In genomic region chr19:42316998-42317397, GRCm38 (mm10) we compare ENCODE assay signal across 11 mouse cellular contexts.
DNase-seq lines count a peak whose midpoint lies in the region; ATAC-seq and TF ChIP-seq lines count a peak whose summit lies in the region.
"Had no signal": no experiment of that assay in that cellular context is flagged by ENCODE, and none has a peak within 500 bp of the region (broad histone marks: within the 10 kb centered on the region; RNA-seq: fewer than 3 reads in every experiment).

No protein-coding gene starts in this region.

- no peak overlapping the region for H3K4me2 ChIP-seq in lung, embryonic 16.5 days (ENCODE audit: low read depth, low read length)

- H3K4me1 ChIP-seq in lung, embryonic 16.5 days (replicated peaks; ENCODE audit: control insufficient read depth, insufficient read depth, low read length), result peaks cover 10% of the 10 kb centered on the region; the same call in 1 of the 2 replicates
- no peaks in the 10 kb centered on the region for H3K4me1 ChIP-seq in lung, adult 2 months (ENCODE audit: control insufficient read depth, insufficient read depth, low read length)

- H3K36me3 ChIP-seq in lung, embryonic 16.5 days (ENCODE audit: control insufficient read depth, insufficient read depth, low read length), result no peaks in the 10 kb centered on the region
- H3K36me3 ChIP-seq: G1E had no signal

- no peak overlapping the region for H3K4me3 ChIP-seq in lung, embryonic 16.5 days (ENCODE audit: low read length)
- H3K4me3 ChIP-seq in lung, adult 2 months (replicated peaks; ENCODE audit: extremely low read depth, low read depth, low read length), result no peak overlapping the region

- TF ChIP-seq CTCF in lung, adult 2 months (IDR thresholded peaks at IDR 0.05; ENCODE audit: insufficient read depth, low read length), result no peak

- TF ChIP-seq POLR2A in lung, adult 2 months (IDR thresholded peaks at IDR 0.05; ENCODE audit: borderline replicate concordance, extremely low read depth, low read depth, low read length), result no peak

- peaks cover 2% of the 10 kb centered on the region; the same call in 1 of the 2 replicates for H3K27me3 ChIP-seq in lung, embryonic 16.5 days (ENCODE audit: control insufficient read depth, insufficient read depth, low read depth, low read length)

- intact Hi-C loops in left cerebral cortex, postnatal 4 days (cut with DNase I), result loop anchor here (5.0 to 10.0 kb wide), 3 partner anchors 115 to 1078 kb away; partner anchors contain the start of genes Crtac1 and Hps1
- intact Hi-C loops in heart, postnatal 25 days (cut with DNase I), result loop anchor here (2.0 to 5.0 kb wide), 2 partner anchors 125 to 338 kb away; no protein-coding TSS in a partner anchor

- no peaks in the 10 kb centered on the region for H3K9me3 ChIP-seq in lung, embryonic 16.5 days (ENCODE audit: control insufficient read depth, low read length)
- H3K9me3 ChIP-seq: G1E had no signal

- no peak for ATAC-seq in lung, embryonic 16.5 days (ENCODE audit: low read depth)
- ATAC-seq in granulocyte monocyte progenitor cell, adult 5-6 weeks (replicated peaks; ENCODE audit: poor library complexity, severe bottlenecking), result no peak

- 52% methylated on average over 8 of the region's 8 CpGs for WGBS in lung, embryonic 16.5 days
- WGBS in lung, adult 2 months, result 52% methylated on average over 8 of the region's 8 CpGs

- 0 out of 2 replicates have a peak overlapping the region, but pooled peaks have one; percentile 13 for H3K27ac ChIP-seq in lung, embryonic 16.5 days (ENCODE audit: low read length)
- H3K27ac ChIP-seq: kidney, postnatal 0 days had no signal

- DNase-seq in lung, adult 2 months, result no peak
- DNase-seq in gastrocnemius, postnatal 25 days, result peak; percentile 26
- DNase-seq in left cerebral cortex, postnatal 4 days, result peak; percentile 96
- DNase-seq in telencephalon, adult 2 months (ENCODE audit: low read depth, low spot score), result peak; percentile 67
- no peak for DNase-seq in thymus, postnatal 0 days (ENCODE audit: low spot score)
- DNase-seq in heart, postnatal 25 days (ENCODE audit: low spot score), result no peak
- DNase-seq: thymus, adult 18-20 months had no signal

- no peak overlapping the region for H3K9ac ChIP-seq in lung, embryonic 16.5 days (ENCODE audit: low read length)

Comparison
In these comparisons a context has a peak if more than half of its experiments do, and no peak if none do; other contexts are left out.
1. DNase-seq: peak in gastrocnemius, postnatal 25 days (single experiment), left cerebral cortex, postnatal 4 days (single experiment) and telencephalon, adult 2 months (single experiment); none in lung, adult 2 months (single experiment), thymus, postnatal 0 days (single experiment) and heart, postnatal 25 days (single experiment).